Mouse (Mus musculus): ENCODE results near the gene Tbpl1. TPM values are rescaled to one million over a fixed set of nuclear protein-coding genes. Genes with fewer than 3 reads are reported as not detected.

The Tbpl1 gene
- 72.2 TPM for polyA plus RNA-seq (2017; shearing (Covaris generic))

DNA sequence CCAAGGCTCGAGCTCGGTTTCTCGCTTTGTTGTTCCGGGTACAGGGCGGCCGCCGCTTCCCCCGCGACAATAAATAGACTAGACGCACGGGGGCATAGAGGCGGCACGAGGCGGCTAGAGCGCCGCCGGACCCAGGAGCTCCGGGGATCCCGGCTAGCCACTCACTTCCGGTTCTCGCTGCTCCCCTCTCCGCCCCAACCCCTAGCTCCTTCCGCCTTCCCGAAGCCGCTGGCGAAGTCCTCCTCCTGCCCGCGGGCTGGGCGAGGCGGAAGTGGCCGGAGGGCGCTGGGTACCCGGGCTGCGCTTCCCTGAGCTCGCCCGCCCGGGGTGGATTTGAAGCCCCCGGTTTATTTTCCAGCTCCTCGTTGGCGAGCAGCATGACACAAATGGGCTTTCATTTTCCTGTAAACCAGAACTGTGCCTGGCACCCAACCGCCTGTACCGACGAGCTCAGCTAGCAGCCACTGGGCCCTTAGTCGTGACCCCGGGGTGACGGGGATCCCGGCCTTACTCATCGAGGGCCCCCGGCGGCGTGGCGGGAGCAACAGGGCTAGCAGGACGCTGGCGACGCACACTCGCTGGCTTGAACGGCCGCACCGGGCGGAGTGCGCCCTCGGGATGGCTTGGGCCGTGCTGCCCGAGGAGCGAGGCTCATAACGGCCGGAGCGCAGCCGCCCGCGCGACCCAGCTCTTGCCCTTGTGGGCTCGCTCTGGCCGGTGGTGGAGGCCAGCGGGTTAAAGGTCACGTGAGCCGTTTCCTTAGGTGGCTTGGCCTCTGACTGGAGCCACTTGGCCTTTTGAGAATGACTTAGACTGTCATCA, at the start of gene Tbpl1:
Tbpl1 (minus strand) TSS at position 667 of the 822 bp plus-strand sequence.

Other genes with a start within 250 kb of the Tbpl1 start
- not detected for gene Slc2a12, start 86.9 kb downstream of the Tbpl1 start, polyA plus RNA-seq (2017; shearing (Covaris generic))
- gene Tcf21, start 88.2 kb upstream of the Tbpl1 start, polyA plus RNA-seq (2017; shearing (Covaris generic)) = not detected

Data from inflammation-experienced regulatory T-cells, adult 16 weeks (primary cell).